Mouse (Mus musculus): ENCODE results near the gene Carm1. TPM values are rescaled to one million over a fixed set of nuclear protein-coding genes. Genes with fewer than 3 reads are reported as not detected.
"Not testable (repeated sequence)": the region's sequence is repeated elsewhere in the genome, so short reads cannot be mapped to it uniquely, and the experiment has no call there.

Carm1 gene
- polyA plus RNA-seq, 1 experiment from 2014 or later, result 15.6 TPM

- WGBS, result under 1% methylated on average over 44 of the region's 44 CpGs
- ATAC-seq (ENCODE audit: insufficient read depth, low FRiP score), result peak; percentile 96
Measured at GRCm38 (mm10) chr9:21509772-21510688, 36.7 kb upstream of the Carm1 start, which contains the start of gene Tmed1. Gene Tmed1, minus strand, starts transcription at chr9:21510252.

GRCm38 (mm10) chr9:21510689-21511015 lies 36.0 kb upstream of the Carm1 start:
- no peak for ATAC-seq (ENCODE audit: insufficient read depth, low FRiP score)

More at GRCm38 (mm10) chr9:21509772-21510688, 36.7 kb upstream of the Carm1 start, which contains the start of gene Tmed1:
- Histone ChIP-seq H3K9me3 (replicated peaks; ENCODE audit: control insufficient read depth, low read length) (0 out of 2 replicates have a peak, but pooled peaks cover 3% of the 10 kb centered on the region), H3K36me3 (ENCODE audit: control insufficient read depth, insufficient read depth, low read length) (peaks cover 18% of the 10 kb centered on the region; the same call in 1 of the 2 replicates), H3K27me3 (ENCODE audit: control insufficient read depth, insufficient read depth, low read length) (no peaks in the 10 kb centered on the region), H3K4me1 (ENCODE audit: control insufficient read depth, insufficient read depth, low read length) (peaks cover 11% of the 10 kb centered on the region), H3K9ac (ENCODE audit: low read length) (peak within 1 kb of the TSS; percentile 82), H3K27ac (ENCODE audit: low read length) (peak within 1 kb of the TSS; percentile 94), H3K4me3 (replicated peaks; ENCODE audit: low read length) (peak within 1 kb of the TSS; percentile 74), H3K4me2 (ENCODE audit: low read depth, low read length) (peak within 1 kb of the TSS; percentile 68)

GRCm38 (mm10) chr9:21511052-21511451 lies 35.6 kb upstream of the Carm1 start:
- peak overlapping the region; percentile 82; the same call in 1 of the 2 replicates for H3K9ac ChIP-seq (ENCODE audit: low read length)
- 73% methylated on average over 9 of the region's 9 CpGs for WGBS
- 0 out of 2 replicates have a peak, but pooled peaks cover 3% of the 10 kb centered on the region for H3K9me3 ChIP-seq (replicated peaks; ENCODE audit: control insufficient read depth, low read length)
- peak overlapping the region; percentile 68 for H3K4me2 ChIP-seq (ENCODE audit: low read depth, low read length)
- no peak for ATAC-seq (ENCODE audit: insufficient read depth, low FRiP score)
- H3K4me3 ChIP-seq (replicated peaks; ENCODE audit: low read length), result peak overlapping the region; percentile 74
- H3K4me1 ChIP-seq (ENCODE audit: control insufficient read depth, insufficient read depth, low read length), result peaks cover 11% of the 10 kb centered on the region
- peaks cover 13% of the 10 kb centered on the region; the same call in 1 of the 2 replicates for H3K36me3 ChIP-seq (ENCODE audit: control insufficient read depth, insufficient read depth, low read length)
- peak overlapping the region; percentile 94; the same call in 1 of the 2 replicates for H3K27ac ChIP-seq (ENCODE audit: low read length)
- no peaks in the 10 kb centered on the region for H3K27me3 ChIP-seq (ENCODE audit: control insufficient read depth, insufficient read depth, low read length)

More at GRCm38 (mm10) chr9:21510689-21511015, 36.0 kb upstream of the Carm1 start:
- Histone ChIP-seq H3K27ac (ENCODE audit: low read length) (peak overlapping the region; percentile 94), H3K36me3 (ENCODE audit: control insufficient read depth, insufficient read depth, low read length) (peaks cover 17% of the 10 kb centered on the region; the same call in 1 of the 2 replicates), H3K9me3 (replicated peaks; ENCODE audit: control insufficient read depth, low read length) (0 out of 2 replicates have a peak, but pooled peaks cover 3% of the 10 kb centered on the region), H3K4me2 (ENCODE audit: low read depth, low read length) (peak overlapping the region; percentile 68), H3K4me3 (replicated peaks; ENCODE audit: low read length) (peak overlapping the region; percentile 74), H3K27me3 (ENCODE audit: control insufficient read depth, insufficient read depth, low read length) (no peaks in the 10 kb centered on the region), H3K4me1 (ENCODE audit: control insufficient read depth, insufficient read depth, low read length) (peaks cover 11% of the 10 kb centered on the region), H3K9ac (ENCODE audit: low read length) (peak overlapping the region; percentile 82)
- WGBS, result 3% methylated on average over 7 of the region's 7 CpGs

GRCm38 (mm10) chr9:21513466-21513865 lies 33.2 kb upstream of the Carm1 start:
- peaks cover 6% of the 10 kb centered on the region; the same call in 1 of the 2 replicates for H3K36me3 ChIP-seq (ENCODE audit: control insufficient read depth, insufficient read depth, low read length)
- no peak overlapping the region for H3K27ac ChIP-seq (ENCODE audit: low read length)
- no peaks in the 10 kb centered on the region for H3K27me3 ChIP-seq (ENCODE audit: control insufficient read depth, insufficient read depth, low read length)
- H3K4me1 ChIP-seq (ENCODE audit: control insufficient read depth, insufficient read depth, low read length), result peaks cover 11% of the 10 kb centered on the region
- no peak overlapping the region for H3K4me3 ChIP-seq (replicated peaks; ENCODE audit: low read length)
- no peak overlapping the region for H3K9ac ChIP-seq (ENCODE audit: low read length)
- H3K9me3 ChIP-seq (replicated peaks; ENCODE audit: control insufficient read depth, low read length), result peaks cover 3% of the 10 kb centered on the region; the same call in 1 of the 2 replicates
- no peak for ATAC-seq (ENCODE audit: insufficient read depth, low FRiP score)
- 96% methylated on average over 4 of the region's 4 CpGs for WGBS
- no peak overlapping the region for H3K4me2 ChIP-seq (ENCODE audit: low read depth, low read length)

- no peaks in the 10 kb centered on the region for H3K27me3 ChIP-seq (ENCODE audit: control insufficient read depth, insufficient read depth, low read length)
- H3K9ac ChIP-seq (ENCODE audit: low read length), result peak overlapping the region; percentile 39; the same call in 1 of the 2 replicates
- H3K4me3 ChIP-seq (replicated peaks; ENCODE audit: low read length), result no peak overlapping the region
- H3K9me3 ChIP-seq (replicated peaks; ENCODE audit: control insufficient read depth, low read length), result peaks cover 3% of the 10 kb centered on the region; the same call in 1 of the 2 replicates
- no peaks in the 10 kb centered on the region for H3K36me3 ChIP-seq (ENCODE audit: control insufficient read depth, insufficient read depth, low read length)
- no peak for ATAC-seq (ENCODE audit: insufficient read depth, low FRiP score)
- peak overlapping the region; percentile 55; the same call in 1 of the 2 replicates for H3K27ac ChIP-seq (ENCODE audit: low read length)
- H3K4me2 ChIP-seq (ENCODE audit: low read depth, low read length), result no peak overlapping the region
- WGBS, result 56% methylated on average over 6 of the region's 6 CpGs
- no peaks in the 10 kb centered on the region for H3K4me1 ChIP-seq (ENCODE audit: control insufficient read depth, insufficient read depth, low read length)
Measured at GRCm38 (mm10) chr9:21517947-21518495, 28.7 kb upstream of the Carm1 start.

GRCm38 (mm10) chr9:21518690-21519089 lies 28.0 kb upstream of the Carm1 start:
- H3K4me2 ChIP-seq (ENCODE audit: low read depth, low read length); ATAC-seq (ENCODE audit: insufficient read depth, low FRiP score); H3K4me3 ChIP-seq (replicated peaks; ENCODE audit: low read length); H3K36me3 ChIP-seq (ENCODE audit: control insufficient read depth, insufficient read depth, low read length); H3K27me3 ChIP-seq (ENCODE audit: control insufficient read depth, insufficient read depth, low read length); H3K4me1 ChIP-seq (ENCODE audit: control insufficient read depth, insufficient read depth, low read length); H3K27ac ChIP-seq (ENCODE audit: low read length); H3K9me3 ChIP-seq (replicated peaks; ENCODE audit: control insufficient read depth, low read length); H3K9ac ChIP-seq (ENCODE audit: low read length): not testable (repeated sequence)
- WGBS, result 78% methylated on average over 6 of the region's 6 CpGs

- WGBS, result 70% methylated on average over 7 of the region's 7 CpGs
- no peak for ATAC-seq (ENCODE audit: insufficient read depth, low FRiP score)
- H3K9me3 ChIP-seq (replicated peaks; ENCODE audit: control insufficient read depth, low read length), result no peaks in the 10 kb centered on the region
- no peak overlapping the region for H3K9ac ChIP-seq (ENCODE audit: low read length)
- no peak overlapping the region for H3K4me3 ChIP-seq (replicated peaks; ENCODE audit: low read length)
- H3K27me3 ChIP-seq (ENCODE audit: control insufficient read depth, insufficient read depth, low read length), result no peaks in the 10 kb centered on the region
- H3K36me3 ChIP-seq (ENCODE audit: control insufficient read depth, insufficient read depth, low read length), result no peaks in the 10 kb centered on the region
- H3K27ac ChIP-seq (ENCODE audit: low read length), result peak overlapping the region; percentile 2; the same call in 1 of the 2 replicates
- H3K4me2 ChIP-seq (ENCODE audit: low read depth, low read length), result no peak overlapping the region
- no peaks in the 10 kb centered on the region for H3K4me1 ChIP-seq (ENCODE audit: control insufficient read depth, insufficient read depth, low read length)
Measured at GRCm38 (mm10) chr9:21525142-21525936, 21.4 kb upstream of the Carm1 start.

GRCm38 (mm10) chr9:21525937-21526633 lies 20.6 kb upstream of the Carm1 start, which contains the start of gene AB124611:
Gene AB124611, plus strand, starts transcription at chr9:21526176.
- Histone ChIP-seq H3K4me3 (replicated peaks; ENCODE audit: low read length) (no peak within 1 kb of the TSS), H3K9ac (ENCODE audit: low read length) (peak within 1 kb of the TSS; percentile 8; the same call in 1 of the 2 replicates), H3K27me3 (ENCODE audit: control insufficient read depth, insufficient read depth, low read length) (no peaks in the 10 kb centered on the region), H3K9me3 (replicated peaks; ENCODE audit: control insufficient read depth, low read length) (no peaks in the 10 kb centered on the region), H3K4me2 (ENCODE audit: low read depth, low read length) (no peak within 1 kb of the TSS), H3K27ac (ENCODE audit: low read length) (peak within 1 kb of the TSS; percentile 2; the same call in 1 of the 2 replicates), H3K4me1 (ENCODE audit: control insufficient read depth, insufficient read depth, low read length) (no peaks in the 10 kb centered on the region), H3K36me3 (ENCODE audit: control insufficient read depth, insufficient read depth, low read length) (no peaks in the 10 kb centered on the region)
- ATAC-seq (ENCODE audit: insufficient read depth, low FRiP score), result 0 out of 2 replicates have a peak, but pooled peaks have one; percentile 29
- WGBS, result 48% methylated on average over 14 of the region's 14 CpGs

All from stomach, embryonic 16.5 days (tissue).